14 mouse cellular contexts compared by ENCODE assay signal in the genomic region with DNA sequence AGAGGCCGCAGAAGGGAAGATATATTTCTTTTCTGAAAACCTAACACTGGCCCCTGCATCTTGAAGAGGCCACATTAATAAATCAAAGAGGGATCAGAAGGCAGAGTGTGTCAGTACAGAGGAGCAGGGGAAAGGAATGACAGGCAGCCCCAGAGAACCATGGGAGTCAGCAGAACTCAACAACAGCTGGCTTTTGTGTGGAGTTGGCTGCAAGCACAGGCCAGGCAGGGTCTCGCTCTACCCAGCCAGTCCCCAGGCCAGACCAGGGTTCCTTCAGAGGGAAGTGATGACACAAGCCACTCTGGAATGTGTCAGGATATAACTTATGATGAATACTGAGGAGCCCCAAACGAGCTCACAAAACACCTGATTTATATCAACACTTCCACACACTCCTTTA. TPM values are rescaled to one million over a fixed set of nuclear protein-coding genes. Genes with fewer than 3 reads are reported as not detected.
DNase-seq lines count a peak whose midpoint lies in the region; ATAC-seq and TF ChIP-seq lines count a peak whose summit lies in the region.
"Had no signal": no experiment of that assay in that cellular context is flagged by ENCODE, and none has a peak within 500 bp of the region (broad histone marks: within the 10 kb centered on the region; RNA-seq: fewer than 3 reads in every experiment).

No protein-coding gene starts in this region.

- no peaks in the 10 kb centered on the region for H3K9me3 ChIP-seq in midbrain, embryonic 13.5 days
- no peaks in the 10 kb centered on the region for H3K9me3 ChIP-seq in midbrain, embryonic 15.5 days
- H3K9me3 ChIP-seq in limb, embryonic 14.5 days (ENCODE audit: control insufficient read depth, low read length) = no peaks in the 10 kb centered on the region

- H3K4me2 ChIP-seq in midbrain, embryonic 13.5 days (replicated peaks) = no peak overlapping the region
- no peak overlapping the region for H3K4me2 ChIP-seq in midbrain, embryonic 15.5 days
- no peak overlapping the region for H3K4me2 ChIP-seq in limb, embryonic 14.5 days (replicated peaks; ENCODE audit: low read depth, low read length, severe bottlenecking)

- H3K4me1 ChIP-seq in midbrain, embryonic 13.5 days (replicated peaks) = no peaks in the 10 kb centered on the region
- H3K4me1 ChIP-seq in midbrain, embryonic 15.5 days = no peaks in the 10 kb centered on the region
- peaks cover 11% of the 10 kb centered on the region for H3K4me1 ChIP-seq in limb, embryonic 14.5 days (ENCODE audit: control insufficient read depth, insufficient read depth, low read length)

- no peak overlapping the region for H3K4me3 ChIP-seq in midbrain, embryonic 13.5 days (replicated peaks)
- no peak overlapping the region for H3K4me3 ChIP-seq in midbrain, embryonic 15.5 days
- no peak overlapping the region for H3K4me3 ChIP-seq in limb, embryonic 14.5 days (replicated peaks; ENCODE audit: low read length)
- H3K4me3 ChIP-seq: erythroblast, embryonic 14.5 days; layer of hippocampus, adult 2 months; myocyte had no signal

- H3K27ac ChIP-seq in midbrain, embryonic 13.5 days = peak overlapping the region; percentile 7; the same call in 1 of the 2 replicates
- no peak overlapping the region for H3K27ac ChIP-seq in midbrain, embryonic 15.5 days
- no peak overlapping the region for H3K27ac ChIP-seq in limb, embryonic 14.5 days (replicated peaks; ENCODE audit: low read depth, low read length)
- H3K27ac ChIP-seq: layer of hippocampus, adult 2 months; liver, embryonic 14.5 days had no signal

- H3K9ac ChIP-seq in midbrain, embryonic 13.5 days (replicated peaks) = no peak overlapping the region
- H3K9ac ChIP-seq in midbrain, embryonic 15.5 days = no peak overlapping the region
- H3K9ac ChIP-seq in limb, embryonic 14.5 days (ENCODE audit: low read depth, low read length, severe bottlenecking) = no peak overlapping the region
- H3K9ac ChIP-seq: liver, embryonic 14.5 days had no signal

- intact Hi-C loops in left cerebral cortex, postnatal 14 days (cut with DNase I) = no loop called here

- ATAC-seq in midbrain, embryonic 13.5 days = no peak
- no peak for ATAC-seq in midbrain, embryonic 15.5 days (replicated peaks)
- peak; percentile 74; the same call in 1 of the 2 replicates for ATAC-seq in limb, embryonic 14.5 days (ENCODE audit: low FRiP score, low read depth)

- no peaks in the 10 kb centered on the region for H3K27me3 ChIP-seq in midbrain, embryonic 13.5 days
- no peaks in the 10 kb centered on the region for H3K27me3 ChIP-seq in midbrain, embryonic 15.5 days (replicated peaks)
- no peaks in the 10 kb centered on the region for H3K27me3 ChIP-seq in limb, embryonic 14.5 days (ENCODE audit: control insufficient read depth, insufficient read depth, low read length)
- H3K27me3 ChIP-seq: CH12.LX had no signal

- WGBS in midbrain, embryonic 13.5 days = 82% methylated on average over 3 of the region's 3 CpGs
- WGBS in midbrain, embryonic 15.5 days = 83% methylated on average over 3 of the region's 3 CpGs
- WGBS in limb, embryonic 14.5 days = 35% methylated on average over 3 of the region's 3 CpGs

- DNase-seq in kidney, adult 18-20 months = peak; percentile 17
- no peak for DNase-seq in limb, embryonic 14.5 days (ENCODE audit: low spot score)
- no peak for DNase-seq in spleen, postnatal 4 days (ENCODE audit: low spot score in 2 of 2)
- no peak for DNase-seq in cerebellum, adult 8-10 months
- no peak for DNase-seq in left cerebral cortex, postnatal 14 days (ENCODE audit: low spot score in 2 of 2)
- no peak for DNase-seq in right cerebral cortex, postnatal 36 days (ENCODE audit: low spot score in 2 of 2)
- DNase-seq: right cerebral cortex, postnatal 4 days had no signal

- TF ChIP-seq POLR2A in limb, embryonic 14.5 days (IDR thresholded peaks at IDR 0.05; ENCODE audit: borderline replicate concordance, extremely low read depth, insufficient read depth, insufficient read length) = no peak

- H3K36me3 ChIP-seq in midbrain, embryonic 13.5 days = peaks cover 55% of the 10 kb centered on the region
- peaks cover 15% of the 10 kb centered on the region; the same call in 1 of the 2 replicates for H3K36me3 ChIP-seq in midbrain, embryonic 15.5 days (replicated peaks)
- peaks cover 31% of the 10 kb centered on the region for H3K36me3 ChIP-seq in limb, embryonic 14.5 days (ENCODE audit: control insufficient read depth, insufficient read depth, low read length)

RNA-seq across cellular contexts. Expression of a gene that starts 11.9 kb away (rescaled TPM):
- polyA plus RNA-seq in midbrain, embryonic 13.5 days (2015; fragmentation: Nextera tagmentation; extraction: Ambion mirVana) = 87.6 and 101 TPM in 2 replicates
- polyA plus RNA-seq in midbrain, embryonic 15.5 days (2015; fragmentation: Nextera tagmentation; extraction: Ambion mirVana) = 84.9 and 93.0 TPM in 2 replicates
- 28.6 and 31.6 TPM in 2 replicates for polyA plus RNA-seq in limb, embryonic 14.5 days (2012; rRNA removed)
- 52.4 and 57.0 TPM in 2 replicates for polyA plus RNA-seq in limb, embryonic 14.5 days (2014; fragmentation: Nextera tagmentation; extraction: Ambion mirVana)
- 10 to 100 TPM; 35.0 to 39.7 TPM for total RNA-seq in left cerebral cortex, postnatal 14 days (2021)
